Mouse (Mus musculus): ENCODE measurements around the gene Fam45a.

Gene Fam45a

GRCm38 (mm10) chr19:60811098-60812035, at the start of gene Fam45a:
Gene Fam45a (plus strand): TSS chr19:60811585.
- peak; percentile 96 for DNase-seq (ENCODE audit: low read depth, low spot score)

- DNase-seq (ENCODE audit: low read depth, low spot score): no peak
Observed at GRCm38 (mm10) chr19:60773366-60773765, 38.0 kb upstream of the Fam45a start.

DNA sequence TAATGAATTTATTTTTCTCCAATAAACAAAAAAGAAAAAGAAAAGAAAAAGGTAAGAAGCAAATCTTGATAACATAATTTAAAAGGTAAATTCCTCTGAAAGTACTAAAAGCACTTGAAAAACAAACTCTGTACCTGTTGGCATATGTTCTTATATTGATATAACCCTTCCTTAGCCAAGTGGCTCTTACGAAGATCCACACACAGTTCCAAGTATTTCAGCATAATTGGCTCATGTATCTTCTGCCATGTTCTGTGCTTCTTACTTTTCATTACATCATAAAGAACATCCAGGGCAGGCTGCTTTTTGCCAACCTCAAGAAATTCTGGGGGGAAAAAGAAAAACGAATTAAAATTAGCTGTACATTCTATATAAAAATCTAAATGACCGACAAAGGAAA, 29.4 kb upstream of the Fam45a start:
- DNase-seq (ENCODE audit: low read depth, low spot score): no peak

- DNase-seq (ENCODE audit: low read depth, low spot score): no peak
Observed at GRCm38 (mm10) chr19:60784712-60785111, 26.7 kb upstream of the Fam45a start.

DNA sequence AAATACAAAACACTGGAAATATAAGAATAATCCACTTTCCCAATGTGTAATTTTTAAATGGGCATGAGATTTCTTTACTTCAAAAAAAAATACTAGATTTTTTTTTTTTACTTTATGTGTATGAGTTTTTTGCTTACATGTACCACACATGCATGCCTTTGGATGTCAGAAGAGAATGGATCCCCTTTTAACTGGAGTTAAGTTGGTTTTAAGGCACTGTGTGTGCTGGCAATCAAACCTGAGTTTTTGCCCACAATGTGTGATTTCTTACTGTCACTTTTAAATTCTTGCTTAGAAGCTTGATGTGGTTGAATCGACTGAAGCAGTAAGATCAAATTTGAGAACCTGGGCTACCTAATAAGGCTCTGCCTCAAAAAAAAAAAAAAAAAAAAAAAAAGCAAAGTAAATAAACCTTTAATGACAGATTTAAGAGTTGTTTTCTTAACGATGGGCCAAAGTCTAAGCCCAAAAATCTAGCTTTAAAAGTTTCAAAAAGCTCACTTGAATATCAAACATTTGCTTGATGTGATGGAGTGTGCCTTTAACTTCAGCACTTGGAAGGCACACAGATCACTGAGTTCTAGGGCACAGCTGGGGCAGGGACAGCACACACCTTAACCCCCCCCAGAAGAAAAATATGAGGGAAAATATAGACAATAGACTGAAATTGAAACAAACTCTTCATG, 23.8 kb upstream of the Fam45a start:
- DNase-seq (ENCODE audit: low read depth, low spot score): no peak

GRCm38 (mm10) chr19:60788214-60788960, 23.0 kb upstream of the Fam45a start:
- DNase-seq (ENCODE audit: low read depth, low spot score): no peak

- DNase-seq (ENCODE audit: low read depth, low spot score): no peak
Observed at GRCm38 (mm10) chr19:60789452-60789851, 21.9 kb upstream of the Fam45a start.

DNA sequence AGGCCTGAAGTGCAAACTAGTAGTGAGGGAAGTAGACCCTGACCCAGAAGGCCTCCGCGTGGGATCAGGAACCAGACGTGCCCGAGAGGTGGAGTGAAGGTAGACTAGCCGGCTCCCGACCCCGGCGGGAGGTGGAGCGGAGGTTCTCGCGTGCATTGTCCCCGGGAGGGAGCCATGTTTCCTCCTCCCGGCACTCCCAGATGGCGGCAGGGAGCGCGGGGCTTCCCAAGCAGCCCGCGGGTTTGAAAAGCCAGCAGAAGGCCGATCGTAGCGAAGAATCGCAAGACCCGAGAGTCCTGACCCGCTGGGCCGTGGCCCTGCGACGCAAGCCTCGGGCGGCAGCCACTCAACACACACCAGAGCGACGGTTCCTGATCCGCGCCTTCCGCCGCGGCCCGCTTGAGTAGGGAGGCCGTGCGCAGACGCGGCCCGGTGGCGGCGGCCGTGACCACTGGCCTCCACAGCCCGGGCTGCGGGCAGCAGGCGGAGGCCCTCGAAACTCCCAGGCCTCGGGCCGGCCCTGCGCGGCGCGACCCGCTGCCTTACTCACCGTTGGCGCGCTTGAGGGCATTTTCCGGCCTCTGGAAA, 21.4 kb upstream of the Fam45a start:
- DNase-seq (ENCODE audit: low read depth, low spot score): peak; percentile 82

- peak; percentile 92 for DNase-seq (ENCODE audit: low read depth, low spot score)
Observed at GRCm38 (mm10) chr19:60790551-60791161, 20.7 kb upstream of the Fam45a start, which contains the start of gene Eif3a. Gene Eif3a (minus strand): TSS chr19:60790658.

DNA sequence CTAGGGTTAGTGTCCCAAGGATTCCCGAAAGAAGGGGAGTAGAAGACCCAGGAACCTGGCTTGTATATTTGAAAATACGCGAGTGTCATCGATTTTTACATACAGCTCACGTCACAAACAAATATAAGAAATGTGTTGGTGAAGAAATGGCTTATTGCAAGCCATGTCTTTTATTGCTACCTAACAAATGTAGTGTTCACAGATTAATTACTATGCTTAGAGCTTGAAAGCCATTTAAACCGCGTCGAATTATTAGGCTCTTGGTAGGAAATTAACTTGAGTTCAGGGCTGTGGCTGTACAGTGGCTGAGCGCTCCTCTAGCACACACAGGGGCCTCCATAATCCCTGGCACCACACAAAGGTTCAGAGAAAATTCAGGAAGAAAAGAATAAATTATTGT, 20.2 kb upstream of the Fam45a start:
- no peak for DNase-seq (ENCODE audit: low read depth, low spot score)

DNA sequence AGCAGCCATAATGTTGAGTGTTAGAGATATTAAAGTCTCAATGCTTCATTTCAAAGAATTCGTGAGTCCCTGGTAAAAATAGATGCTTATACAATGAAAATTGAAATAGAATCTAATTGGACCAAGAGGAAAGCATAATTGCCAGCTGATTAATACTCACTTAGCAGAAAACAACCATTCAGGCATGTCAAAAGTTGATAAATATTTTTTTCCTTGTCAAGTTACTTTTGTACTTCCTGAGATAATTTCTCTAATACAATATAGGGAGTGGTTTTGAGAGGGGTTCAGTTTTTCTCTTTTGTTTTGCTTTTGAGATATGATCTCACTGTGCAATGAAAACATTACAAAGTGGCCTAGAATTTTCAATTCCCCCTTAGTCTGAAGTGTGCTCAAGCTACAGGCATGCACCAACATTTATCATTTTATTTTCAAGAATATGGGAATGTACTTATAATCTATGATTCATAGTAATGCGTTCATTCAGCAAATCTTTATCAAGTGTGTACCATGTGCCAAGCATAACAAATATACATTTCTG, 18.1 kb upstream of the Fam45a start:
- no peak for DNase-seq (ENCODE audit: low read depth, low spot score)

DNA sequence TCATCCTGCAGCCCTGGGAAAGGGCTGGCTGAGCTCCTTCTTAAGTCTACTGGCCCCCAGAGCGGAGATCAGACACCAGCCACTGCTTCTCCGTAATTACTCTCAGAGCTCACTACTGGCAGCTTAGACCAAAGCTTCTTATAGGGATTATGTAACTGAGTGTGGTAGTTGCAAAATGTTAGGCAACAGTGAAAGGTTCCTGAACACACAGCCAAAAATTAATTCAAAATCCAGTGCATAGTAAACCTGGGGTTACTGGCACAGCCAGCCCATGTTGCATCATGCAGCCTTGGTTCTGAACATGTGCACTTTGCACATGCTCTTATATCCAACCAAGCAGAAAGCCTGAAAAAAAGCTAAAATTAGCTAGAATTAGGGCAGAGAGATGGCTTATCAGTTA, 16.1 kb upstream of the Fam45a start:
- no peak for DNase-seq (ENCODE audit: low read depth, low spot score)

DNA sequence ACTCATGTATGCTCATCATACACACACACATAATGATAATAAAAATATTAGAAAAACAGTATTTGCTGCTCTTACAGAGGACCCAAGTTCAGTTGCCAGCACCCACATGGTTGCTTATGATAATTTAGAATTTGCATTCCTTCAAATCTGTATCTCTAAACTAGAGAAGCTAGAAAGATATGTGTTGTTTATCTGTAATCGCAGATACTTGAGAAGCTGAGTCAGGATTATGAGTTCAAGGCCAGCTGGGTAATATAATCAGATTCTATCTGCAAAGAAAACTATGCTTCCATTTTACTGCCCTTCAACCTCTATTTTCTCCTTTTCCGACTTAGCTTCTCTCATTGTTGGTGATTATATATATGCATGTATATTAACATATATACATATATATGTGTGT, 14.0 kb upstream of the Fam45a start:
- DNase-seq (ENCODE audit: low read depth, low spot score): no peak

- DNase-seq (ENCODE audit: low read depth, low spot score): no peak
Observed at GRCm38 (mm10) chr19:60799867-60800569, 11.4 kb upstream of the Fam45a start.

- DNase-seq (ENCODE audit: low read depth, low spot score): no peak
Observed at GRCm38 (mm10) chr19:60804903-60805302, 6.5 kb upstream of the Fam45a start.

- DNase-seq (ENCODE audit: low read depth, low spot score): no peak
Observed at GRCm38 (mm10) chr19:60809927-60810326, 1.5 kb upstream of the Fam45a start.

DNA sequence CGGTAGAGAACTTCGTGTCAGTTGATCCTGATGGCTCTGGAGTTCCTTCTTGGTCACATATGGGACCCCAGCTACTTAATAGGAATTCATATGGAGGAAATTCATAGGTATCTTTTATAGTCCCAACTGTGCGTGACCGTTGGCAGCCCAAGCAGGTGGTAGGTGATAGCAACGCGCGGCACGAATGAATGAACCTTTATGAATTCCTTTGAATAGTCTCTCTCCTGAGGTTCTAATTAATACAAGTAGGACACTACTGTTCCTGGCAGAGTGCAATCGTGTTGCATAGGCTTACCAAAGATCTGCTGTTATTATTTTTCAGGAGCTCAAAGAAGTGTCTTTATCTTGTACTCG, 628 bp downstream of the Fam45a start:
- no peak for DNase-seq (ENCODE audit: low read depth, low spot score)

GRCm38 (mm10) chr19:60813133-60813532, 1.7 kb downstream of the Fam45a start:
- no peak for DNase-seq (ENCODE audit: low read depth, low spot score)

GRCm38 (mm10) chr19:60818677-60819076, 7.3 kb downstream of the Fam45a start:
- no peak for DNase-seq (ENCODE audit: low read depth, low spot score)

DNA sequence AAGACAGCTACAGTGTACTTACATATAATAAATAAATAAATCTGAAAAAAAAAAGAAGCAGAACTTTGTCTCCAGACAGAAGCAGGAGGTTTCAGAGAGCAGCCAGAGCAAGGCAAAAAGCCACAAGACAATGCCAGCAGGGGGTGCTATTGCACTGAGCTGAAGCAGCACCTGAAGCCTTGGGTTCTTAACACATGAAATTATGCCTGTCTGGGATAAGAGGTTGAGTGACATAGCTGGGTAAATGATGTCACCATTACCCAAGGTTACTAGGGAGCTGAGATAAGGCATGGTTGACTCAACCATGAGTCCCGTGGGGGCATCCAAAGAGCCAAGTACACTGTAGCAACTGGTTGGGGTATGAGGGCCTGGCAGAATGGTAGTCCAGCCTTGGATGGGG, 26.4 kb downstream of the Fam45a start:
- peak; percentile 66 for DNase-seq (ENCODE audit: low read depth, low spot score)
